Mouse (Mus musculus): ENCODE measurements around the gene Cyp2j6.

- no peak for TF ChIP-seq POLR2A (IDR thresholded peaks at IDR 0.05; ENCODE audit: extremely low read depth, insufficient read depth, low read length)
- TF ChIP-seq CTCF (IDR thresholded peaks at IDR 0.05; ENCODE audit: low read depth, low read length): no peak
These were observed 1.8 kb downstream of the Cyp2j6 start for GRCm38 (mm10) chr4:96551619-96552018.

All from liver, adult 2 months (tissue).